Mouse (Mus musculus): Measurements from ENCODE around the gene Yes1. TPM values are rescaled to one million over a fixed set of nuclear protein-coding genes. Genes with fewer than 3 reads are reported as not detected.

The Yes1 gene
- 5.7 TPM in 2 replicates for polyA plus RNA-seq (2012; rRNA removed)

GRCm38 (mm10) chr5:32610801-32611340 is at the start of gene Yes1:
Gene Yes1, plus strand, starts transcription at chr5:32611171.
- Histone ChIP-seq H3K27ac (ENCODE audit: insufficient read depth, low read length) (peak within 1 kb of the TSS; percentile 72; the same call in 1 of the 2 replicates), H3K4me3 (ENCODE audit: insufficient read depth, low read length) (peak within 1 kb of the TSS; percentile 67), H3K4me1 (ENCODE audit: control insufficient read depth, insufficient read depth, low read length) (peaks cover 2% of the 10 kb centered on the region; the same call in 1 of the 2 replicates)
- TF ChIP-seq POLR2A (IDR thresholded peaks at IDR 0.05; ENCODE audit: extremely low read depth, insufficient read depth, low read length) (0 out of 2 replicates have a peak, but pooled peaks have one; percentile 22), CTCF (IDR thresholded peaks at IDR 0.05; ENCODE audit: extremely low read depth, insufficient read depth, low read length) (no peak)

DNA sequence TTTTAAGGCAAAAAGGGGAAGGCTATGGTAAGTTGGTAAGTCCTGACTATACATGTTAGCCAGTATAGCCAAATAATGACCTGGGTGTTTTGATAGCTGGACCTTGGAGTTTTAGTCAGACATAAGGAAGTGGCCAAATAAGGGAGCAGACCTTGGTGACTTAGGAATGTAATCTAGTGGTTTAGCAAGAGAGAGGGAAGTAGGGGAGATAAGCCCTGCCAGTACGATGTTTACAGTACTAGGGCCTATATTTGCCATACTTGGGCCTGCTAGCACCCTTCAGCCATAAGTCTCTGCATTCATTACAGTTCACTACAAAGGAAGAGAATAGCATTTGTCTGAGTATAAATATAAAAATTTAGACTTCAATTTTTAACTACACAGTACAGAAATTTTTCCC is 46.3 kb upstream of the Yes1 start:
- TF ChIP-seq CTCF (IDR thresholded peaks at IDR 0.05; ENCODE audit: extremely low read depth, insufficient read depth, low read length) (no peak), POLR2A (IDR thresholded peaks at IDR 0.05; ENCODE audit: extremely low read depth, insufficient read depth, low read length) (no peak)
- no peak overlapping the region for H3K27ac ChIP-seq (ENCODE audit: insufficient read depth, low read length)
- no peak overlapping the region for H3K4me3 ChIP-seq (ENCODE audit: insufficient read depth, low read length)
- no peaks in the 10 kb centered on the region for H3K4me1 ChIP-seq (ENCODE audit: control insufficient read depth, insufficient read depth, low read length)

GRCm38 (mm10) chr5:32571802-32572201 is 39.2 kb upstream of the Yes1 start:
- Histone ChIP-seq H3K4me3 (ENCODE audit: insufficient read depth, low read length) (no peak overlapping the region), H3K4me1 (ENCODE audit: control insufficient read depth, insufficient read depth, low read length) (no peaks in the 10 kb centered on the region), H3K27ac (ENCODE audit: insufficient read depth, low read length) (no peak overlapping the region)
- TF ChIP-seq CTCF (IDR thresholded peaks at IDR 0.05; ENCODE audit: extremely low read depth, insufficient read depth, low read length) = no peak
- no peak for TF ChIP-seq POLR2A (IDR thresholded peaks at IDR 0.05; ENCODE audit: extremely low read depth, insufficient read depth, low read length)

DNA sequence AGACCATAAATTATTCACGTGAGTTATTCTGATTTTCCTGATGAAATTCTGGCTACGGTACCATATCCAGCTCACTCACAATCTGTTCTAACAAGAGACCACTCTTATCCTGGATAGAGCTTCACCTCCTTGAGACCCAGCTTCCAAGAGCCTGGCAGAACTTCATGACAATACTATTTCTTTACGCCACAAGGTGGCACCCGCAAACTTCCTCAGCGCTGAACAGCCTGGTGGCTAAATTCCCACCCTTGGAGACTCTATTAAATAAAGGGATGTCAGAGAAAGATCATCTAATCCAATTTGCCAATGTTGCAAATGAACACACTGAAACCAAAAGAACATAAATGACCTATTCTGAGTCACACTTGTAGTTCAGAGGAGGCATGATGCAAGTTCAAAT is 22.8 kb upstream of the Yes1 start:
- Histone ChIP-seq H3K4me1 (ENCODE audit: control insufficient read depth, insufficient read depth, low read length) (no peaks in the 10 kb centered on the region), H3K27ac (ENCODE audit: insufficient read depth, low read length) (no peak overlapping the region), H3K4me3 (ENCODE audit: insufficient read depth, low read length) (no peak overlapping the region)
- no peak for TF ChIP-seq POLR2A (IDR thresholded peaks at IDR 0.05; ENCODE audit: extremely low read depth, insufficient read depth, low read length)
- peak; percentile 70 for TF ChIP-seq CTCF (IDR thresholded peaks at IDR 0.05; ENCODE audit: extremely low read depth, insufficient read depth, low read length)

DNA sequence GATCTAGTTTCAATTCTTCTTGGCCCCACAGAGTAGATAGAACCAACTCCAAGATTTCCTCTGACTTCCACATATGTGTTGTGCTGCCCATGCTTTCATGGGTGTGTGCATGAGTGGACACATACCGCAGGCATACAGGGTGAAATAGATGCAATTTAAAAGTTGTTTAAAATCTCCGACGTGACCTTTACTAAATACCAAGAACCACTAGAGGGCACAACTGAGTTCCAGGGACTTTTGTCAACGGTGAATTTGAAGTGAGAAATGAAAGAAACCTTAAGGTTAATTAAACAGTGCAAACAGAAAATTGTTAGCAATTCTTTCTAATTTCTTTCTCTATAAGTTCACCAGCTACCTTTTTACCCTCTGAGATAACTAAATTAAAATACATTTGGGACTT is 17.2 kb upstream of the Yes1 start:
- Histone ChIP-seq H3K27ac (ENCODE audit: insufficient read depth, low read length) (no peak overlapping the region), H3K4me3 (ENCODE audit: insufficient read depth, low read length) (no peak overlapping the region), H3K4me1 (ENCODE audit: control insufficient read depth, insufficient read depth, low read length) (no peaks in the 10 kb centered on the region)
- TF ChIP-seq POLR2A (IDR thresholded peaks at IDR 0.05; ENCODE audit: extremely low read depth, insufficient read depth, low read length) (no peak), CTCF (IDR thresholded peaks at IDR 0.05; ENCODE audit: extremely low read depth, insufficient read depth, low read length) (no peak)

DNA sequence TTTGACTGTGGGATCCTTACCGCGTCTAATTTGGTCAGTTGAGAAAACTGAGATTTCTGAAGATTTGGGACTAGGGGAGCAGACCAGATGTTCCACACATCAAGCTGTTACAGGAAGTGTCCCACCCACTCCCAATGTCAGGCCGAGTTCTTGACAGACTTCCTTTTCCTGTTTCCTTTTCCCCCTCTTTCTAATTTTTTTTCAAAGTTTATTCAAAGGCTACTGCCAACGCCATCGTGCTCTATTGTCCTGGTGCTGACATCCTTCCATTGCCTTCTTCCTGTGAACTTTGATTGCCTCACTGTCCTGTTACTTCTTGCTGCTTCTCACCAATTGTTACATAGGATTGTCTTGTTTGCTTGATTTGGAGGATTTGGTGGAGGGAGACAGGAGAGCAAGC is 16.6 kb upstream of the Yes1 start:
- H3K4me1 ChIP-seq (ENCODE audit: control insufficient read depth, insufficient read depth, low read length) = no peaks in the 10 kb centered on the region
- H3K4me3 ChIP-seq (ENCODE audit: insufficient read depth, low read length) = no peak overlapping the region
- TF ChIP-seq CTCF (IDR thresholded peaks at IDR 0.05; ENCODE audit: extremely low read depth, insufficient read depth, low read length) (no peak), POLR2A (IDR thresholded peaks at IDR 0.05; ENCODE audit: extremely low read depth, insufficient read depth, low read length) (no peak)
- H3K27ac ChIP-seq (ENCODE audit: insufficient read depth, low read length) = no peak overlapping the region; the same call in 1 of the 2 replicates

DNA sequence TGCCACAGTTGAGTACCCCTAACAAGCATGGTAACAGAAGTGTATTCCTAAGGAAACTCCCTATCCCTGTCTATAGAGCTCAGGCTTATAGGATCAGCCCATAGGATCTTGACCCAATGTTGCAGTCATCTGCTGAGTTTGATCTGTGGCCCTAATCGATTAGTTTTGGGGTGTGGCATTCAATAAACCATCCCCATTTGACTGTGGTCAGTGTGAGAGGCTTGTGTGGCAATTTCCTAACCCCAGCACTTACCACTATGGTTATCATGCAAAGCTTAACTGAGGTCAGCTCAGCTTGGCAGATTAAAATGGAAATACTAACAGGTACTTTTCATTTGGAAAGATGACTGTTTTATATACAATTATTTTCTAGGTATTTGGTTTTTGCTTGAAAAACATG is 5.1 kb upstream of the Yes1 start:
- no peak overlapping the region for H3K27ac ChIP-seq (ENCODE audit: insufficient read depth, low read length)
- TF ChIP-seq CTCF (IDR thresholded peaks at IDR 0.05; ENCODE audit: extremely low read depth, insufficient read depth, low read length) (no peak), POLR2A (IDR thresholded peaks at IDR 0.05; ENCODE audit: extremely low read depth, insufficient read depth, low read length) (no peak)
- no peaks in the 10 kb centered on the region for H3K4me1 ChIP-seq (ENCODE audit: control insufficient read depth, insufficient read depth, low read length)
- no peak overlapping the region for H3K4me3 ChIP-seq (ENCODE audit: insufficient read depth, low read length)

DNA sequence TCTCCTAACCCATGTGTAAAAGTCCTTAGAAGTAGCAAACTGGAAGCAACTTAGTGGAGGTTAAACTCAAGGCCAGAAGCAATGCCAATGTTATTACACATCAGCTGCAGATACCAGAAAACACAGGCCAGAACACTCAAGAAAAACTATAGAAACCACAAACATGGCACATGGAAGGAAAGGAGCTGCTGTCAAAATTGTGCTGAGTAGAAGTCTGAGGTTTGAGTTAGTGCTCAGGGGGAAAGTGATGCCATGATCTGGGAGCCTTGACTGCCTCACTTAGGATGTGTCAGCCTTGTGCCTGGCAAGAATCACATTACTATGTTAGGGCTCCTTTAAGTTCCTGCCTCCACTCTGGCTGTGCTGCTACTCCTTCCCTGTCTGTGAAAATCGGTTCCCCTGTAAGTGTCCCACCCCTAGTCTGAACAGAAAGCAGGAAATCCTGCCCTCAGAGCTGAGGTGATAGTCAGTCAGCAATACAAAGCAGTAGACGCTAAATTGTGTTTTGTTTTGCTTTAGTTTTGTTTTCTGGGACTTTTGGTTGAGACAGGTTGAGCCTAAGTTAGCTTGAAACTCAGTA is 3.1 kb upstream of the Yes1 start:
- Histone ChIP-seq H3K27ac (ENCODE audit: insufficient read depth, low read length) (no peak overlapping the region), H3K4me3 (ENCODE audit: insufficient read depth, low read length) (no peak overlapping the region), H3K4me1 (ENCODE audit: control insufficient read depth, insufficient read depth, low read length) (no peaks in the 10 kb centered on the region)
- TF ChIP-seq POLR2A (IDR thresholded peaks at IDR 0.05; ENCODE audit: extremely low read depth, insufficient read depth, low read length) (no peak), CTCF (IDR thresholded peaks at IDR 0.05; ENCODE audit: extremely low read depth, insufficient read depth, low read length) (no peak)

- no peak overlapping the region for H3K4me3 ChIP-seq (ENCODE audit: insufficient read depth, low read length)
- H3K27ac ChIP-seq (ENCODE audit: insufficient read depth, low read length) = no peak overlapping the region
- H3K4me1 ChIP-seq (ENCODE audit: control insufficient read depth, insufficient read depth, low read length) = no peaks in the 10 kb centered on the region
- TF ChIP-seq POLR2A (IDR thresholded peaks at IDR 0.05; ENCODE audit: extremely low read depth, insufficient read depth, low read length) = no peak
- no peak for TF ChIP-seq CTCF (IDR thresholded peaks at IDR 0.05; ENCODE audit: extremely low read depth, insufficient read depth, low read length)
Observed at GRCm38 (mm10) chr5:32608516-32608915, 2.5 kb upstream of the Yes1 start.
